Mouse (Mus musculus): ENCODE measurements around the gene Ctdsp2. TPM values are rescaled to one million over a fixed set of nuclear protein-coding genes. Genes with fewer than 3 reads are reported as not detected.
A peak's percentile ranks its signal among the peaks of the same experiment; 100 is the strongest.

Ctdsp2 gene
- polyA plus RNA-seq, 1 experiment: 57.5 TPM

DNA sequence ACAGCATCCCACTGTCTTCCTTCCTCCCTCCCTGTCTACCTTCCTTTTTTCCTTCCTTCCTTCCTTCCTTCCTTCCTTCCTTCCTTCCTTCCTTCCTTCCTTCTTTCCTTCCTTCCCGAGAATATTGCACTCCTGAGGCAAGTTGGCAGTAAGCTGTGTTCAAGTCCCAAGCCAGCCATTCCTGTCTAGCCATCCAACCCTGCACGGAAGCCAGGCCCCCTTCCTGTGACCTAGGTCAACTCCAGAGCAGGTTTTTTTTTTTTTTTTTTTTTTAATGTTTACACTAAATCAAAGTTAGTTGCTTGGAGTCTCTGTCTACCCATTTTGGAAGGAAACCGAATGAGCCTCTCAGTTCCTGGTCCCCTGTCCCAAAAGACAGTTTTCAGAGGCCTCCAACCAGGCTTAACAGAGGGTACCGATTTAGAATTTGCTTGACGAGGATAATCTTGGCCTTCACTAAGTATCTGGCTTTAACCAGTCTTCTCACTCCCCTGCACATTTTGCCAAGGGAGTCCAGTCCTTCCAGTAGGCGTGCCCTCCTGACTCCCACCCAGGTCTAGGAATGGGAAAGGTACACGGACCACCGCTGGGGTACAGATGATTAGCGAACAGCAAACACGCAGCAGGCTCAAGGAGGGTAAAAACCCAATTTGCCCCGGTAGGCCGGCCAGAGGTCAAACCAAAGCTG, 7.0 kb upstream of the Ctdsp2 start:
- no peak overlapping the region for H3ac ChIP-seq (ENCODE audit: control insufficient read depth, insufficient read length, low read depth)
- no peaks in the 10 kb centered on the region for H3K79me2 ChIP-seq (ENCODE audit: control insufficient read depth, insufficient read depth)
- no peak for TF ChIP-seq CTCF (IDR thresholded peaks at IDR 0.05; ENCODE audit: control insufficient read depth, insufficient read depth, insufficient read length)
- no peak for TF ChIP-seq MYOG (IDR thresholded peaks at IDR 0.05; ENCODE audit: control insufficient read depth, extremely low read depth, insufficient read length)
- no peak for TF ChIP-seq FOSL1 (IDR thresholded peaks at IDR 0.05; ENCODE audit: insufficient read depth, low read length, poor library complexity, severe bottlenecking)
- TF ChIP-seq CEBPB (IDR thresholded peaks at IDR 0.05; ENCODE audit: low read depth): no peak
- no peak for TF ChIP-seq USF1 (IDR thresholded peaks at IDR 0.05; ENCODE audit: low read depth)
- no peak for TF ChIP-seq MYOD1 (IDR thresholded peaks at IDR 0.05; ENCODE audit: control insufficient read depth, insufficient read length, low read depth)
- TF ChIP-seq MAX (IDR thresholded peaks at IDR 0.05): no peak
- H3K79me3 ChIP-seq (ENCODE audit: low read depth): no peaks in the 10 kb centered on the region
- H3K36me3 ChIP-seq (ENCODE audit: control insufficient read depth, insufficient read depth): no peaks in the 10 kb centered on the region
- no peak overlapping the region for H3K4me3 ChIP-seq (ENCODE audit: insufficient read depth, poor library complexity, severe bottlenecking)
- no peaks in the 10 kb centered on the region for H3K27me3 ChIP-seq (ENCODE audit: control insufficient read depth, insufficient read depth, insufficient read length)

GRCm38 (mm10) chr10:126972051-126972725, 6.3 kb upstream of the Ctdsp2 start:
- H3K4me3 ChIP-seq (ENCODE audit: insufficient read depth, poor library complexity, severe bottlenecking): no peak overlapping the region
- H3K36me3 ChIP-seq (ENCODE audit: control insufficient read depth, insufficient read depth): no peaks in the 10 kb centered on the region

GRCm38 (mm10) chr10:126972988-126973387, 5.5 kb upstream of the Ctdsp2 start:
- Histone ChIP-seq H3K79me3 (ENCODE audit: low read depth) (no peaks in the 10 kb centered on the region), H3K27me3 (ENCODE audit: control insufficient read depth, insufficient read depth, insufficient read length) (no peaks in the 10 kb centered on the region), H3K79me2 (ENCODE audit: control insufficient read depth, insufficient read depth) (no peaks in the 10 kb centered on the region), H3K36me3 (ENCODE audit: control insufficient read depth, insufficient read depth) (no peaks in the 10 kb centered on the region), H3ac (ENCODE audit: control insufficient read depth, insufficient read length, low read depth) (no peak overlapping the region), H3K4me3 (ENCODE audit: insufficient read depth, poor library complexity, severe bottlenecking) (no peak overlapping the region)
- TF ChIP-seq FOSL1 (IDR thresholded peaks at IDR 0.05; ENCODE audit: insufficient read depth, low read length, poor library complexity, severe bottlenecking) (no peak), MYOG (IDR thresholded peaks at IDR 0.05; ENCODE audit: control insufficient read depth, extremely low read depth, insufficient read length) (no peak), MAX (IDR thresholded peaks at IDR 0.05) (no peak)

More at GRCm38 (mm10) chr10:126972051-126972725, 6.3 kb upstream of the Ctdsp2 start:
- no peak for TF ChIP-seq FOSL1 (IDR thresholded peaks at IDR 0.05; ENCODE audit: insufficient read depth, low read length, poor library complexity, severe bottlenecking)
- peak; percentile 59 for TF ChIP-seq USF1 (IDR thresholded peaks at IDR 0.05; ENCODE audit: low read depth)
- H3K27me3 ChIP-seq (ENCODE audit: control insufficient read depth, insufficient read depth, insufficient read length): no peaks in the 10 kb centered on the region
- no peak overlapping the region for H3ac ChIP-seq (ENCODE audit: control insufficient read depth, insufficient read length, low read depth)
- H3K79me3 ChIP-seq (ENCODE audit: low read depth): no peaks in the 10 kb centered on the region
- no peaks in the 10 kb centered on the region for H3K79me2 ChIP-seq (ENCODE audit: control insufficient read depth, insufficient read depth)

GRCm38 (mm10) chr10:126975706-126976105, 2.8 kb upstream of the Ctdsp2 start:
- no peaks in the 10 kb centered on the region for H3K36me3 ChIP-seq (ENCODE audit: control insufficient read depth, insufficient read depth)
- no peak overlapping the region for H3ac ChIP-seq (ENCODE audit: control insufficient read depth, insufficient read length, low read depth)
- H3K79me2 ChIP-seq (ENCODE audit: control insufficient read depth, insufficient read depth): peaks cover 17% of the 10 kb centered on the region
- peaks cover 11% of the 10 kb centered on the region for H3K79me3 ChIP-seq (ENCODE audit: low read depth)
- TF ChIP-seq FOSL1 (IDR thresholded peaks at IDR 0.05; ENCODE audit: insufficient read depth, low read length, poor library complexity, severe bottlenecking): no peak
- no peak for TF ChIP-seq MYOG (IDR thresholded peaks at IDR 0.05; ENCODE audit: control insufficient read depth, extremely low read depth, insufficient read length)
- no peak for TF ChIP-seq CEBPB (IDR thresholded peaks at IDR 0.05; ENCODE audit: low read depth)
- TF ChIP-seq CTCF (IDR thresholded peaks at IDR 0.05; ENCODE audit: control insufficient read depth, insufficient read depth, insufficient read length): no peak
- no peak for TF ChIP-seq MAX (IDR thresholded peaks at IDR 0.05)
- TF ChIP-seq MYOD1 (IDR thresholded peaks at IDR 0.05; ENCODE audit: control insufficient read depth, insufficient read length, low read depth): no peak
- TF ChIP-seq USF1 (IDR thresholded peaks at IDR 0.05; ENCODE audit: low read depth): no peak
- H3K27me3 ChIP-seq (ENCODE audit: control insufficient read depth, insufficient read depth, insufficient read length): no peaks in the 10 kb centered on the region
- no peak overlapping the region for H3K4me3 ChIP-seq (ENCODE audit: insufficient read depth, poor library complexity, severe bottlenecking)

- H3ac ChIP-seq (ENCODE audit: control insufficient read depth, insufficient read length, low read depth): no peak overlapping the region
- no peaks in the 10 kb centered on the region for H3K36me3 ChIP-seq (ENCODE audit: control insufficient read depth, insufficient read depth)
- peaks cover 31% of the 10 kb centered on the region for H3K79me2 ChIP-seq (ENCODE audit: control insufficient read depth, insufficient read depth)
- H3K79me3 ChIP-seq (ENCODE audit: low read depth): peaks cover 25% of the 10 kb centered on the region
- no peaks in the 10 kb centered on the region for H3K27me3 ChIP-seq (ENCODE audit: control insufficient read depth, insufficient read depth, insufficient read length)
- no peak overlapping the region for H3K4me3 ChIP-seq (ENCODE audit: insufficient read depth, poor library complexity, severe bottlenecking)
- no peak for TF ChIP-seq MYOD1 (IDR thresholded peaks at IDR 0.05; ENCODE audit: control insufficient read depth, insufficient read length, low read depth)
- no peak for TF ChIP-seq CEBPB (IDR thresholded peaks at IDR 0.05; ENCODE audit: low read depth)
- TF ChIP-seq USF1 (IDR thresholded peaks at IDR 0.05; ENCODE audit: low read depth): no peak
- no peak for TF ChIP-seq FOSL1 (IDR thresholded peaks at IDR 0.05; ENCODE audit: insufficient read depth, low read length, poor library complexity, severe bottlenecking)
- TF ChIP-seq MAX (IDR thresholded peaks at IDR 0.05): no peak
- no peak for TF ChIP-seq CTCF (IDR thresholded peaks at IDR 0.05; ENCODE audit: control insufficient read depth, insufficient read depth, insufficient read length)
- no peak for TF ChIP-seq MYOG (IDR thresholded peaks at IDR 0.05; ENCODE audit: control insufficient read depth, extremely low read depth, insufficient read length)
These were observed 1.4 kb upstream of the Ctdsp2 start for GRCm38 (mm10) chr10:126977076-126977475.
